Mouse (Mus musculus) midbrain, embryonic 11.5 days (tissue): ENCODE measurements at regions not wholly inside any gene's neighbourhood (a gene's known extent, or its start where the extent isn't known, plus 50 kb on each side); places are given as distances from the start of the nearest gene placed in this dataset.

ENCODE experiments used
- ATAC-seq: fragments of 200-750 bp; cut with Nextera tagmentation; 2 replicates; pipeline ENCODE4 v1.8.0; 2017; ENCODE audit warnings: moderate TSS enrichment, moderate library complexity; ENCODE audit not compliant: low FRiP score
- DNase-seq: peaks from one replicate; pipeline ENCODE4 v3.0.0; 2015; ENCODE audit warnings: low spot score; ENCODE audit errors: missing footprints
- H3K27ac ChIP-seq: fragments of 300-500 bp; sonication (generic); 2 replicates; pipeline ENCODE4 v1.5.1; 2014; ENCODE audit warnings: low read depth, low read length
- H3K27me3 ChIP-seq: fragments of 300-500 bp; sonication (generic); 2 replicates; pipeline ENCODE4 v1.6.1; 2014; ENCODE audit warnings: mild to moderate bottlenecking, low read length, moderate library complexity, mixed read lengths; ENCODE audit not compliant: control insufficient read depth, insufficient read depth
- H3K36me3 ChIP-seq: fragments of 300-500 bp; sonication (generic); 2 replicates; pipeline ENCODE4 v1.6.1; 2014; ENCODE audit warnings: mild to moderate bottlenecking, low read length, moderate library complexity, mixed read lengths; ENCODE audit not compliant: control insufficient read depth, insufficient read depth
- H3K4me1 ChIP-seq: fragments of 300-500 bp; sonication (generic); 2 replicates; pipeline ENCODE4 v1.6.1; 2014; ENCODE audit warnings: low read length; ENCODE audit not compliant: control insufficient read depth, insufficient read depth
- H3K4me2 ChIP-seq: fragments of 300-500 bp; sonication (generic); 2 replicates; pipeline ENCODE4 v1.6.1; 2014; ENCODE audit warnings: mild to moderate bottlenecking, moderate library complexity
- H3K4me3 ChIP-seq: fragments of 300-500 bp; sonication (generic); 2 replicates; pipeline ENCODE4 v1.5.1; 2014; ENCODE audit warnings: low read depth, low read length
- H3K9ac ChIP-seq: fragments of 300-500 bp; sonication (generic); 2 replicates; pipeline ENCODE4 v1.6.1; 2014; ENCODE audit warnings: low read length
- H3K9me3 ChIP-seq: fragments of 300-500 bp; sonication (generic); 2 replicates; pipeline ENCODE4 v1.6.1; 2016; ENCODE audit warnings: low read length; ENCODE audit not compliant: control insufficient read depth
- WGBS: fragments of 180-500 bp; shearing (Covaris S2); extraction: QIAGEN DNeasy Blood & Tissue Kit; methylation state at CpG from one replicate; pipeline ENCODE4 v1.1.7; 2014; 5-methylcytosine and 5-hydroxymethylcytosine counted together

- H3K9me3 ChIP-seq, result no peaks in the 10 kb centered on the region
- peaks cover 21% of the 10 kb centered on the region; the same call in 1 of the 2 replicates for H3K4me1 ChIP-seq
- H3K9ac ChIP-seq, result no peak overlapping the region
- H3K27ac ChIP-seq, result no peak overlapping the region
- 87% methylated on average over 5 of the region's 5 CpGs for WGBS
- DNase-seq (no peak), ATAC-seq (no peak)
- H3K27me3 ChIP-seq, result no peaks in the 10 kb centered on the region; the same call in 1 of the 2 replicates
- H3K4me3 ChIP-seq, result no peak overlapping the region
- H3K36me3 ChIP-seq, result no peaks in the 10 kb centered on the region
- no peak overlapping the region for H3K4me2 ChIP-seq
Measured at GRCm38 (mm10) chr3:101194725-101195124, 84.6 kb upstream of the Ptgfrn start.

GRCm38 (mm10) chr3:101194319-101194718 lies 84.2 kb upstream of the Ptgfrn start:
- H3K4me3 ChIP-seq, result no peak overlapping the region
- DNase-seq (no peak), ATAC-seq (no peak)
- peaks cover 2% of the 10 kb centered on the region; the same call in 1 of the 2 replicates for H3K27me3 ChIP-seq
- no peak overlapping the region for H3K4me2 ChIP-seq
- H3K9me3 ChIP-seq, result no peaks in the 10 kb centered on the region
- no peaks in the 10 kb centered on the region for H3K36me3 ChIP-seq
- H3K9ac ChIP-seq, result no peak overlapping the region
- WGBS, result 60% methylated on average over 5 of the region's 5 CpGs
- no peak overlapping the region for H3K27ac ChIP-seq
- peaks cover 21% of the 10 kb centered on the region; the same call in 1 of the 2 replicates for H3K4me1 ChIP-seq

GRCm38 (mm10) chr3:101191298-101191986 lies 81.4 kb upstream of the Ptgfrn start:
- no peak for DNase-seq

GRCm38 (mm10) chr3:101181958-101182357 lies 71.9 kb upstream of the Ptgfrn start:
- no peak overlapping the region for H3K9ac ChIP-seq
- no peak for ATAC-seq
- H3K4me2 ChIP-seq, result no peak overlapping the region
- H3K27ac ChIP-seq, result no peak overlapping the region
- H3K9me3 ChIP-seq, result peaks cover 8% of the 10 kb centered on the region; the same call in 1 of the 2 replicates
- H3K27me3 ChIP-seq, result no peaks in the 10 kb centered on the region
- WGBS, result 91% methylated on average over 11 of the region's 11 CpGs
- no peak overlapping the region for H3K4me3 ChIP-seq
- no peaks in the 10 kb centered on the region for H3K4me1 ChIP-seq
- H3K36me3 ChIP-seq, result no peaks in the 10 kb centered on the region
- no peak for DNase-seq

More at GRCm38 (mm10) chr3:101191298-101191986, 81.4 kb upstream of the Ptgfrn start:
- ATAC-seq, result peak; percentile 90
- 42% methylated on average over 7 of the region's 7 CpGs for WGBS
- Histone ChIP-seq H3K4me2 (no peak overlapping the region), H3K27me3 (peaks cover 2% of the 10 kb centered on the region; the same call in 1 of the 2 replicates), H3K27ac (no peak overlapping the region), H3K9ac (no peak overlapping the region), H3K9me3 (no peaks in the 10 kb centered on the region), H3K36me3 (no peaks in the 10 kb centered on the region), H3K4me1 (peaks cover 21% of the 10 kb centered on the region; the same call in 1 of the 2 replicates), H3K4me3 (no peak overlapping the region)

GRCm38 (mm10) chr3:101173954-101174353 lies 63.9 kb upstream of the Ptgfrn start:
- H3K27me3 ChIP-seq, result no peaks in the 10 kb centered on the region
- H3K4me3 ChIP-seq, result no peak overlapping the region
- H3K9ac ChIP-seq, result no peak overlapping the region
- no peak overlapping the region for H3K27ac ChIP-seq
- WGBS, result 87% methylated on average over 6 of the region's 6 CpGs
- H3K4me2 ChIP-seq, result no peak overlapping the region
- ATAC-seq (no peak), DNase-seq (no peak)
- no peaks in the 10 kb centered on the region for H3K36me3 ChIP-seq
- H3K9me3 ChIP-seq, result no peaks in the 10 kb centered on the region
- H3K4me1 ChIP-seq, result no peaks in the 10 kb centered on the region

- no peaks in the 10 kb centered on the region for H3K36me3 ChIP-seq
- H3K4me3 ChIP-seq, result no peak overlapping the region
- ATAC-seq, result no peak
- H3K4me1 ChIP-seq, result no peaks in the 10 kb centered on the region
- H3K27me3 ChIP-seq, result no peaks in the 10 kb centered on the region
- no peak for DNase-seq
- WGBS, result 87% methylated on average over 15 of the region's 15 CpGs
- H3K9ac ChIP-seq, result no peak overlapping the region
- H3K4me2 ChIP-seq, result no peak overlapping the region
- H3K27ac ChIP-seq, result no peak overlapping the region
- no peaks in the 10 kb centered on the region for H3K9me3 ChIP-seq
Measured at GRCm38 (mm10) chr3:101170037-101171019, 60.2 kb upstream of the Ptgfrn start.

GRCm38 (mm10) chr3:101167026-101167425 lies 56.9 kb upstream of the Ptgfrn start:
- Histone ChIP-seq H3K4me1 (peaks cover 3% of the 10 kb centered on the region; the same call in 1 of the 2 replicates), H3K27ac (no peak overlapping the region), H3K9me3 (no peaks in the 10 kb centered on the region), H3K4me2 (no peak overlapping the region), H3K36me3 (no peaks in the 10 kb centered on the region), H3K9ac (no peak overlapping the region), H3K27me3 (no peaks in the 10 kb centered on the region), H3K4me3 (no peak overlapping the region)
- 90% methylated on average over 1 of the region's 1 CpGs for WGBS
- ATAC-seq (no peak), DNase-seq (no peak)

- 92% methylated on average over 7 of the region's 7 CpGs for WGBS
Measured at GRCm38 (mm10) chr3:101166580-101166979, 56.5 kb upstream of the Ptgfrn start.

GRCm38 (mm10) chr3:101165261-101165660 lies 55.2 kb upstream of the Ptgfrn start:
- Histone ChIP-seq H3K27ac (no peak overlapping the region), H3K9ac (no peak overlapping the region), H3K27me3 (no peaks in the 10 kb centered on the region), H3K4me1 (peaks cover 3% of the 10 kb centered on the region; the same call in 1 of the 2 replicates), H3K4me2 (no peak overlapping the region), H3K9me3 (no peaks in the 10 kb centered on the region), H3K36me3 (no peaks in the 10 kb centered on the region), H3K4me3 (no peak overlapping the region)
- no peak for ATAC-seq
- 70% methylated on average over 6 of the region's 6 CpGs for WGBS
- DNase-seq, result no peak

More at GRCm38 (mm10) chr3:101166580-101166979, 56.5 kb upstream of the Ptgfrn start:
- no peaks in the 10 kb centered on the region for H3K9me3 ChIP-seq
- peaks cover 3% of the 10 kb centered on the region; the same call in 1 of the 2 replicates for H3K4me1 ChIP-seq
- no peak overlapping the region for H3K27ac ChIP-seq
- no peaks in the 10 kb centered on the region for H3K36me3 ChIP-seq
- ATAC-seq, result no peak
- H3K27me3 ChIP-seq, result no peaks in the 10 kb centered on the region
- DNase-seq, result no peak
- no peak overlapping the region for H3K9ac ChIP-seq
- H3K4me3 ChIP-seq, result no peak overlapping the region
- H3K4me2 ChIP-seq, result no peak overlapping the region
